Mouse (Mus musculus) embryo, embryonic 9.5 days (tissue): ENCODE data around the gene Fam129a.

ENCODE experiments used
- DNase-seq: peaks from one replicate; pipeline ENCODE4 v3.0.0-alpha.2; 2017; ENCODE audit errors: extremely low spot score

The Fam129a gene

DNA sequence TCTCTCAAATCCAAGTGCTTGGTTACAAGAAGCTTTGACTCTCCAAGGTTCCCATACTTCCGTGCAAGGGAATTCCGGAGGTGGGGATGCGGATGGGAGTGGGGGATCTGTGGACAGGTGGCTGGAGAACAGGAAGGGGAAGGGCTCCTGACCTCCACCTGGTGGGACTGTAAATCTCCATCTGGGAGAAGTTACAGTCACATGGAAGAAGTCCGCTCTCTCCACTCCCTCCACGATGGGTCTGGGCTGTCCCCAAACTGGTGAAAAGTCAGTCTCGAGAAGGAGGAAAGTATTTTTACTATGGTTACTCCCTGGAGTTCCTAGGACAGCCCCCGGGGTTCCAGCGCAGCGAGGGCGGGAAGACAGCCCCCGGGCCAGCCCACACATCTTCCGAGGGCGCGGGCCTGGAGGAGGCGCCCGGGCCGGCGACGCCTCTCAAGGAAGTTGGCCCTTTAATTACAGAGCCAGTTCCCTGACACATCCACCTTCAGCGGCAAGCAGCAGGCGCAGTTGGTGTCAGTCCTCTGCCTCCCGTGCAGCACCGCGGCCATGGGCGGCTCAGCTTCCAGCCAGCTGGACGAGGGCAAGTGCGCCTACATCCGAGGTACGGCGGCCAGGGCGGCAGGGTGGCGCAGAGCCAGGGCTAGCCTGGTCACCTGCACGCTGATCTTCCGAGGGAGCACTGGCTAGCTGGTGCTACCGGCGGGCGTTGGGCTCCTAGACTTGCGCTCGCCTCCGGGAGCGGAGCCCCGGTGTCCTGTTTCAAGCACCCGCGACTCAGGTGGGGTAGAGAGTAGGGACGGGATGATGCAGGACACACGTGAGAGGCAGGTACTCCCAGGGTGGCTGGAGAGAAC lies at the start of gene Fam129a:
Gene Fam129a, plus strand, starts transcription at position 206 of the 857 bp plus-strand sequence.
- DNase-seq: peak; percentile 54

GRCm38 (mm10) chr1:151526701-151527100 lies 44.3 kb upstream of the Fam129a start:
- no peak for DNase-seq

- no peak for DNase-seq
These were observed 27.0 kb upstream of the Fam129a start for GRCm38 (mm10) chr1:151543796-151544477.

- DNase-seq: no peak
These were observed 26.4 kb upstream of the Fam129a start for GRCm38 (mm10) chr1:151544581-151544980.

- no peak for DNase-seq
These were observed 25.4 kb upstream of the Fam129a start for GRCm38 (mm10) chr1:151545571-151545970.

- no peak for DNase-seq
These were observed 21.9 kb upstream of the Fam129a start for GRCm38 (mm10) chr1:151548896-151549610.

DNA sequence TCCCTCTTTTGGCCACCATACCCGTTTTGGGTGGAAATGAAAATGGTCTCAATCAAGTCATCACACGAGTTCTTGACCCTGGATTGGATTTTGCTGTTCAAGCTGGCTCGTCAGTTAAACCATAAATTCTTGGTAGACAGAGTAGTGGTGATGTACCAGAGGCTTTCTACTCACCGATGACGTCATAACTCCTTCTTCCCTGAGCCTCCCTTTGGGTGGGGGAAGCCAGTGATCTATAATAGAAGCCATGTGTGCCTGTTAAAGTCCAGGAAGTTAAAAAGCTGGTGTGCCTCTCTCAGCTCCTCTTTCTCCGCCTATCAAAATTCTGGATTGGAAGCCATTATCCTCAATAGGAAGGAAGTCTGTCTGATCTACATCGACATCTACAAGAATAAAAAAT lies 21.2 kb upstream of the Fam129a start:
- no peak for DNase-seq

GRCm38 (mm10) chr1:151550587-151551479 lies 20.2 kb upstream of the Fam129a start:
- DNase-seq: no peak

GRCm38 (mm10) chr1:151560536-151560935 lies 10.4 kb upstream of the Fam129a start:
- DNase-seq: no peak

DNA sequence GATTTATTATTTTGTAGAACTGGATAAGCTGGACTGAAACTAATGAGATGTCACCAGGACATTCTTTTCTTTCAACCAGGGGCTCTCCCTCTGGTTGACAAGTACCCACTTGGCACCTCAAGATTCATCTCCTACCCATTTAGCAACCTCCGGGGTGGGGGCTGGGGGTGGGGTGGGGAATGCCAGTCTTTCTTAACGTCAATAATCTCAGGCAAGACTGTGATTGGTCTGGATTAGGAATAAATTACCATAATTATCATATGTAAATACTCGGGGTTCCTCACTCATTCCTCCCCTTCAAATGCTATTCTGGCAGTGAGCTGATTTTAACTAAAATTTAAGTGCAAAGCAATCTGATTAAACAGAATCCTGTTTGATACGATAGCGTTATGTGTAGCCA lies 7.6 kb upstream of the Fam129a start:
- no peak for DNase-seq

DNA sequence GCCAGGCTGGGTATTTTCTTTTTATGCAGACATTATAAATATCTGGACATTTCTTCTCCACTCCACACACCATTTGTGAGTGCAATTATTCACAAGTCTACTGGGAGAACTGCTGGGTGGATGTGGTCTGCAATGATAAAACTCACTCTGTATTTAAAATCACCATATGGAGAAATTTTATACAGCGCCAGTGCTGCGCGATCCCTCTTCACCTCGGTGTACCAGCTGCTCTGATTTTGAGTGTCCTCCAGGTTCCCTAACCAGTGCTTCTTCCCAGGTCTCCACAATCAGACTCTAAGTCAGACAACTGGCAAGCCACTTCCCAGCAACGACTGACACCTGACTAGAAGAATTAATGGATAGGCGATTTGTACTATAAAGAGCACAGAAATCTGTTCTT lies 7.1 kb upstream of the Fam129a start:
- no peak for DNase-seq

- peak; percentile 79 for DNase-seq
These were observed 6.6 kb upstream of the Fam129a start for GRCm38 (mm10) chr1:151564377-151564776.

- DNase-seq: peak; percentile 21
These were observed 2.3 kb upstream of the Fam129a start for GRCm38 (mm10) chr1:151568682-151569081.

DNA sequence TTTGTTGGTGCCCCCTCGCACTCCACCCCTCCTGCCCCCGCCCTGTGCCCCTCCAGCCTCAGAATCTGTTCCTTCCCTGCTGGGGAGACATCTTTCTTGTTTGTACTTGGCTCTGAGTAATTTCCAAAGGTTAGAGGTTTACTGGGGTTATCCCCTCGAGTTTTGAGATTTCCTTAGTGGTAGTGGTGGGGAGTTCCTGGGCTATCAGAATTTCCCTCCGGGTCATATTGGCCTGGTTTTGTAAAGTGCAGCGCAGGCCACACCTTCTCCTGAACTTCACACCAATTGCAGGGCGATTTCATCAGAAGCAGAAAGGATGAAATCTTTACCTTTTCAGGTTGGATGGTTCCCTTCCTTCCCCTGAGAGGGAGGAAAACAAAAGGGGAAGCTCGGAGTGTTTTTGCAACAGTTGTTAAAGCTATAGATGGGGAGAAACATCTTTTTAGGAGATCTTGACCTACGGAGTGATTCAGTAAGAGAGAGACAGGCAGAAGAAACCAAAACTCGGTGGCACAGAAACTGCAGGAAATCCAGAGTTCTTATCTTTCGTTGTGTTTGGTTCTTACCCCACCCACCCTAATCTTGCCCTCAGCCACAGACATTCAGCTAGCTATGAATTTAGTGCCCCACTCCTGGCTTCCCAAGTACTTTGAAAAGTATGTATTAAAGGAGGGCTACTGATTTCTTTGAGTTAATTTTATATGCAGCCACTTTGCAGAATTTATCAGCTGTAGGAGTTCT lies 1.0 kb downstream of the Fam129a start:
- no peak for DNase-seq

DNA sequence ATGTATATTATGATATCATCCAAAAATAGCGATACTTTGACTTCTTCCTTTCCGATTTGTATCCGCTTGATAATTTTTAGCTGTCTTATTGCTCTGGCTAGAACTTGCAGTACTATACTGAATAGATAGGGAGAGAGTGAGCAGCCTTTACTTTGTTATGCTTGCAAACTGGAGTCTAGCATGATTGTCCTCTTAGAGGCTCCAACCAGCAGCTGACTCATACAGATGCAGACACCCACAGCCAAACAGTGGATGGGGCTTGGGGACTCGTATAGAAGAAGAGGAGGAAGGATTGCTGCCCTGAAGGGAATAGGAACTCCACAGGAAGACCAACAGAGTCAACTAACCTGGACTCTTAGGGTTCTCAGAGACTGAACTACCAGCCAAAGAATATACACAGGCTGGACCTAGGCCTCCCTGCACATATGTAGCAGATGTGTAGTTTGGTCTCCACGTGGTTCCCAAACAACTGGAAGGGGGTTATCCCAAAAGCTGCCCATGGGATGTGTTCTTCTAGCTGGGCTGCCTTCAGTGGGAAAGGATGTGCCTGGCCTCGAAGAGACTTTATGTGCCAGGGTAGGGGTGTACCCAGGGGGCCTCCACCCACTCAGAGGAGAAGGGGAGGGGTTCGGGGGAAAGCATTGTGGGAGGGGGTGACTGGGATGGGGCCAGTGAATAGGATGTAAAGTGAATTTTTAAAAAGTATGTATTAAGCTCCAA lies 1.8 kb downstream of the Fam129a start:
- DNase-seq: no peak

DNA sequence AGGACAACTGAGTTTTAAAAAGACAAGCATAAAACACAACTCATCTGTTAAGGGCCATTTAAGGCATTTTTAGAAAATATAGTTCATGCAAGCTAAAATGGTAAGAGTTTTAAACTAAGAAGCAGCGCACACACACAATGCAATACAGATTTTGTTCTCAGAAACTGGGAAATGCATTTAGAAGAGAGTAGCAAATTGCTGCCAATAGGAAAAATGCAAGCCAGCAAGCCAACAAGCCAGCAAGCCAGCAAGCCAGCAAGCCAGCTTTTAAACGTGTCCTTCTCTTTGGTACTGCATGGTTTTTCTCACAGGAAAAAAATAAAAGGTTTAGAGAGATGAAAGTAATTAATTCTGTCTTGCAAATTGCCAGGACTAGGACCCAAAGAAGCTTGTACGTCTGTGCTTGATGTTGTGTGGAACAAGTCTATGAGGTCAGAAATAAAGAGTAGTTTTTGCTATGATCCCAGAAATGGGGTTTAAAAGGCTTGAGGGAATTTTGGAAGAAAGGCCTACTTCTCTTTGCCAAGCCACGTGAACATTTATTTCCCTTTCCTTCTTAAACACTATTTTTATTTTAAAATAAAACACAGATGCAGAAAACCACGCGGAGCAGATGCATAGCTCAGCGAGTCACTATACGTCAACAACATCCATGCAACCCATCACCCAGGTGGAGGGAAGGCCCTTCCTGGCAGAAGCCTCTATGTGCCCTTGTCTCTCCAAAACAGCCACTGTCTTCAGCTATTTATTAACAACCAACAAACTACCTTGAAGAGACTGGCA lies 9.4 kb downstream of the Fam129a start:
- DNase-seq: no peak

DNA sequence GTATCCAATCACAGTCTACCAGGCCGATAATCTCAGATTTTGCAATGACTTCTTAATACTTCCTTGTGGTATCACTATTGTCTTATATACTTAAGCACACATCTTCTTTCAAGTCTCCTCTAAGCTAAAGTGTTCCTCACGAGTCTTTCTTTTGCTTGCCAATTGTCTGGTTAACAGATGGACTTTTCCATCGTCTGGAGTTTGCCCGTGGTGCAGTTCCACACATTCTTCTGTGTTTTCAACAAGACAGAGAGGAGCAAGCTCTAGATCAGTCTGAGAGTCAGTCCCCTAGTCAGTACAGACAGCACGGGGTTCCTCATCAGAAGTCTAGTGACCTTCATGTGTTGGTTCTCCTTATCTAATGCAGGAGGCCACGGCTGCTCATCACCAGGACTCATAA lies 10.5 kb downstream of the Fam129a start:
- no peak for DNase-seq

DNA sequence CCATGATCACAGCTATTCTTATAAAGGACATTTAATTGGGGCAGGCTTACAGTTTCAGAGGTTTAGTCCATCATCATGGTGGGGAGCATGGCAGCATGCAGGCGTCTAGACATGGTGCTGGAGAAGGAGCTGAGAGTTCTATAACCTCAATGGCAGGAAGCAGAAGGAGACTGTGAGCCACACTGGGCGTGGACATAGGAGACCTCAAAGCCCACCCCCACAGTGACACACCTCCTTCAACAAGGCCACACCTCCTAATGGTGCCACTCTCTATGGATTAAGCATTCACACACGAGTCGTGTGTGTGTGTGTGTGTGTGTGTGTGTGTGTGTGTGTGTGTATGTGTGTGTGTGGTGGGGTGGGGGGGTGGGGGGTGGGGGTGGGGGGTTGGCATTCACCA lies 11.0 kb downstream of the Fam129a start:
- no peak for DNase-seq

GRCm38 (mm10) chr1:151583457-151584181 lies 12.6 kb downstream of the Fam129a start:
- no peak for DNase-seq
